Mouse (Mus musculus) megakaryocyte, embryonic 14.5 days (primary cell): ENCODE measurements around the gene Hist1h4a.

Source experiments
- FLI1 ChIP-seq: IDR thresholded peaks from 2 replicates; pipeline ENCODE4 v1.6.1; 2012; ENCODE audit warnings: low read length, inconsistent platforms, mixed read lengths
- GATA1 ChIP-seq: IDR thresholded peaks from 3 replicates; pipeline ENCODE4 v1.6.1; 2012; ENCODE audit warnings: mixed read lengths, low read length, inconsistent platforms, borderline replicate concordance

DNA sequence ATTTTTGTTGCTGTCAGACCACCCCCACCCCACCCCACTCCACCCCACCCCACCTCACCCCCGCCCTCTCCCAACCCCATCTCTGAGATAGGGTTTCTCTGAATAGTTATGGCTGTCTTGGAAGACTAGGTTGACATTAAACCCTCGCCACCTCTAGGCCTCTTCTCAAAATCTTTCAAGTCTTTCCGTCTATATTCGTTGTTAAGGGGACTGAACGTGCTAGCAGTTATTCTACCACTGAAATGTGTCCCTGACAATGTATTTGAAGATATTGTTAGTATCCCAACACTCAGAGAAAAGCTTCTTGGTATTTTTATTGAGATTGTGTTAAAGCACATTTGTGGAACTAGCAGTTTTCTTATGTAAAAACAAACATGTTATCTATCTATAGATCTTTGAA lies 20.1 kb downstream of the Hist1h4a start:
- TF ChIP-seq GATA1 (no peak), FLI1 (no peak)
